Mouse (Mus musculus) T-cell, adult 66 days (primary cell): Measurements from ENCODE around the gene Pigo. TPM values are rescaled to one million over a fixed set of nuclear protein-coding genes. Genes with fewer than 3 reads are reported as not detected.

Experiments
- total RNA-seq, 2 experiments: library from RNA; stranded (reverse); gene quantifications; 3 replicates in 1 of 2; 4 replicates in 1 of 2; pipeline ENCODE4 v1.2.4; 2023

The Pigo gene
- 10 to 100 TPM; 38.6 to 40.8 TPM for total RNA-seq

GRCm38 (mm10) chr4:43025084-43025960 lies at the start of gene Pigo:
Gene Pigo (minus strand): TSS chr4:43025819.

DNA sequence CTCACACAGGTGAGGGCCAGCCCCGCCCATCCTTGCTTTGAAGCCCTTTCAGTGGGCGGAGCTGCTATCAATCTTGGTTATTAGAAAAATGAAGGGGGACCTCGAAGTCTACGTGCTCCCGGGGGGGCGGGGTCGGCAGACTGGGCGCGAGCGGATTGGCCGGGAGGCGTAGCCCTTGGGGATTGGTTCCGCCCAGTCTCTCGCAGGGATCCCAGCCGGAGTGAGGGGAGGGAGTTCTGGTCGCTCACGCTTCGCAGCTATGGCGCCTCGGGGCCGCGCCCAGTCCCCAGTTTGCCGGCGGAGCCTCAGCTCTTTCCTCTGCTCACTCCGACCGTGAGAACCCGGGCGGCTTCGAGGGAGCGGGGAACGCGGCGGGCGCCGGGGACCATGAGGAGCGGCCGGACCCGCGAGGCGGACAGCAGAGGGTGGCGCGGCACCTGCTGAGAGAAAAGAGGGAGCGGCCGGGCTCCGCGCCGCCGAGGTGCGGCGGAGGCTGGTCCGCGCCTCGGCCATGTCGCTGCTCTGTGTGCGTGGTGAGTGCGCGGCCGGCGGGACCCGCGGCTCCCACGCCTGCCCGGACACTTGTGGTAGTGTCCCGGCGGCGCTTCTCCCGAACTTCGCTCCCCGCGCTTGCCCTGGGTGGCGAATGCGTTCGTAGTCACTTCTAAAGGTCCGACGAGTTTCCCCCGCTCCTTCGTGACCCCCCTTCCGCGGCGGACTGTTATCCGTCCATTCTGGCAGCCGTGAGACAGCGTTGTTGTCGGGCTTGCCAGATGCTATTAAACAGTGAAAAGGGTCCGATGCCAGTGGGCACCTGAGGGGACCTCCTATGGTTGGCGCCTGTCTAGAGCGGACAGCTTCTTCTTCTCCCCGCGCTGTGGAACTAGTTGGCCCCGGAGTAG lies 33.4 kb upstream of the Pigo start, which contains the start of gene Unc13b:
TSS of gene Unc13b (plus strand) at position 201 of the 902 bp plus-strand sequence.

GRCm38 (mm10) chr4:43045659-43046302 lies 20.2 kb upstream of the Pigo start, which contains the start of gene Fam214b:
Gene Fam214b (minus strand): TSS chr4:43046220.

GRCm38 (mm10) chr4:43031237-43031995 lies 5.8 kb upstream of the Pigo start, which contains the start of gene Stoml2:
Gene Stoml2 (minus strand): TSS chr4:43031710.

DNA sequence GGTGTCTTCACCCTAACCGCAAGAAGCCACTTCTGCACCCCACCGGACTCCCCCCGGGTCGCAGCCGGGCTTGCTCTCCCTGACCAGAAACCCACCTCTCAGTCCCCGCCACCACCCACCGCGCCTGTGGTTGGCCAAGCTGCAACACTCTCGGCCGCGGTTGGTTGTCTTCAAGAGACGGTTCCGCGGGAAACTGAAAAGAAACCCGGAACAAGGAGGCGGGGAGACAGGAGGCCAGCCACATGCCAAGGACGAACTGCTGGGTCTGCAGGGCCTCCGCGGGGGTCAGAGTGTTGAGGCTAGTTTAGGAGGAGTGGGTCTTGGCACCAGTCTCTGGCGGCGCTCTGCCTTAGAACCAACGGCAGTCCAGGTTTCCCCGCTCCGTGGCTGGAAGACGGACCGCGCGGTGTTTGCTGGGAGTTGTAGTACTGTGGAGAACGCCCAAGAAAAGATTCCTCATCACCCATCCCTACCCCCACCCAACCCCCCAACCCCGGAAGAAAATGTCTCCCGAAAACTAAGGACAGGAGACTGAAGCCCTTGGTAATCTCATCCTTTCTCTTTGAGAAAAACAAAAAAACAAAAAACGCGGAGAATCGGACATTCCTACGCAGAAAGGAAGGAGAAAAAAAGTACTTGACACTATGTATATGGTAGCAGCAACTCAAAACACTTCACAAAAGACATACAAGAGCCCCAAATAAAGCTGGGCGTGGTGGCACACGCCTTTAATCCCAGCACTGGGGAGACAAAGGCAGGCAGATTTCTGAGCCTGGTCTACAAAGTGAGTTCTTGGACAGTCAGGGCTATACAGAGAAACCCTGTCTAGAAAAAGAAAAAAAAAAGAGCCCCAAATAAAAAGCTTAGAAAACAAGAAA lies 15.2 kb downstream of the Pigo start, which contains the start of gene Fancg:
TSS of gene Fancg (minus strand) at position 346 of the 878 bp plus-strand sequence.

GRCm38 (mm10) chr4:43000141-43000986 lies 25.3 kb downstream of the Pigo start, which contains the start of gene Vcp:
Gene Vcp (minus strand): TSS chr4:43000507.

GRCm38 (mm10) chr4:42969304-42969703 lies 56.3 kb downstream of the Pigo start, which contains the start of gene 1700022I11Rik:
Gene 1700022I11Rik (plus strand): TSS chr4:42969604.

Other genes starting within 250 kb of the Pigo start
- not detected for gene Fam205a1, start 171.9 kb downstream of the Pigo start, total RNA-seq
- not detected for gene Gm12394, start 169.0 kb downstream of the Pigo start, total RNA-seq
- not detected for gene Fam205c, start 151.6 kb downstream of the Pigo start, total RNA-seq
- not detected for gene Phf24, start 109.2 kb downstream of the Pigo start, total RNA-seq
- 10 to 100 TPM; 17.1 to 21.3 TPM for gene Dnajb5, start 76.0 kb downstream of the Pigo start, total RNA-seq
- not detected for gene 1700022I11Rik, start 56.2 kb downstream of the Pigo start, total RNA-seq
- gene Vcp, start 25.3 kb downstream of the Pigo start, total RNA-seq = 100 to 1,000 TPM; 120 to 126 TPM
- 10 to 100 TPM; 23.4 to 30.5 TPM for gene Fancg, start 15.3 kb downstream of the Pigo start, total RNA-seq
- gene Stoml2, start 5.9 kb upstream of the Pigo start, total RNA-seq = 10 to 100 TPM; 59.1 to 72.4 TPM
- gene Fam214b, start 20.4 kb upstream of the Pigo start, total RNA-seq = 1 to 10 TPM; 5.9 to 8.2 TPM
- gene Unc13b, start 33.1 kb upstream of the Pigo start, total RNA-seq = under 1 TPM; 0.23 to 0.44 TPM
- not detected for gene Atp8b5, start 241.3 kb upstream of the Pigo start, total RNA-seq